Mouse (Mus musculus) right cerebral cortex, adult 2 months (tissue): ENCODE results near the gene Gm11563.
"Not testable (repeated sequence)": the region's sequence is repeated elsewhere in the genome, so short reads cannot be mapped to it uniquely, and the experiment has no call there.

Experiments
- DNase-seq, 2 experiments: peaks; one replicate each; pipeline ENCODE4 v3.0.0; 2021 to 2022; ENCODE audit warnings: low spot score in 2 of 2

Gene Gm11563

DNA sequence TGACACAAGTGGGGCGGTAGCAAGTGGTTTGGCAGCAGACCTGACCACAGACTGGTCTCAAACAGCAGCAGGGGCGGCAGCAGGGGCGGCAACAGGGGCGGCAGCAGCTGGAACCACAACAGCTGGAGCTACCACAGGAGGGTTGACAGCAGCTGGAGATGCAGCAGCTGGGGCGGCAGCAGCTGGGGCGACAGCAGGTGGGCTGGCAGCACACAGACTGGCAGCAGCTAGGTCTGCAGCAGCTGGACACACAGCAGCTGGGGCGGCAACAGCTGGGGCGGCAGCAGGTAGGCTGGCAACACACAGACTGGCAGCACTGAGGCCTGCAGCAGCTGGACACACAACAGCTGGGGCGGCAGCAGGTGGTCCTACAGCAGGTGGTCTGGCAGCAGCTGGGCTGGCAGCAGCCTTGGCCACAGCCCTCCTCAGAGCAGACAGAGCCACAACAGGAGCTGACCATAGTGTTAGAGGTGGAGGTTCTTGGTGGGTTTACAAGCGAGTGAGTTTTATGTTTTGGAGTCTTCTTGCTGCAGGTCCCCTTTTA, at the start of gene Gm11563:
Gm11563 (minus strand) TSS at position 494 of the 544 bp plus-strand sequence.
- not testable (repeated sequence) for DNase-seq

DNA sequence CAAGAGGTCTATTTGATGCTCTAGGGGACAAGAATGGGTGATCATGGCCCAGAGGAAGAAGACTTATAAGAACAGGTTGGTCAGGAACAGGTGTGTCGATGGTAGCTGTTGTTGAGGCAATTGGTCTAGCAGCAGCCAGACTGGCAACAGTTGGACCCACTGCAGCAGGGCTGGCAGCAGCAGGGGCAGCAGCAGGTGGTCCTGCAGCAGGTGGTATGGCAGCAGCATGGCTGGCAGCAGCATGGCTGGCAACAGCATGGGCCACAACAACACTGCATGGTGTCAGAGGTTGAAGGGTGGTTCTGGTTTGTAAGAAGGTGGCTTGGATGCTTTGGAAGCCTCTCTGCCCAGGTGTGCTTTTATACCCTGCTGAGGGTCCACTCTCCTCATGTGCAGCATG, 31.7 kb upstream of the Gm11563 start, which contains the start of gene Gm14190:
Gm14190 (minus strand) TSS at position 278 of the 400 bp plus-strand sequence.
- no peak for DNase-seq

DNA sequence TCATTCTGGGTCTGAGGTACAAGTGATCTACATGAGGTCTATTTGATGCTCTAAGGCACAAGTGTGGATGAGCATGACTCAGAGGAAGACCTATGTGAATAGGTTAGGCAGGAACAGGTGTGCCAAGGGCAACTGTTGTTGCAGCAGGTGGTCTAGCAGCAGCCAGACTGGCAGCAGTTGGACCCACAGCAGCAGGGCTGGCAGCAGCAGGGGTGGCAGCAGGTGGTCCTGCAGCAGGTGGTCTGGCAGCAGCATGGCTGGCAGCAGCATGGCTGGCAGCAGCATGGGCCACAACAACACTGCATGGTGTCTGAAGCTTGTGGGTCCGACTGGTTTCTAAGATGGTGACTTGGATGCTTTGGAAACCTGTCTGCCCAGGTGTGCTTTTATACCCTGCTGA, 26.5 kb upstream of the Gm11563 start:
- not testable (repeated sequence) for DNase-seq

DNA sequence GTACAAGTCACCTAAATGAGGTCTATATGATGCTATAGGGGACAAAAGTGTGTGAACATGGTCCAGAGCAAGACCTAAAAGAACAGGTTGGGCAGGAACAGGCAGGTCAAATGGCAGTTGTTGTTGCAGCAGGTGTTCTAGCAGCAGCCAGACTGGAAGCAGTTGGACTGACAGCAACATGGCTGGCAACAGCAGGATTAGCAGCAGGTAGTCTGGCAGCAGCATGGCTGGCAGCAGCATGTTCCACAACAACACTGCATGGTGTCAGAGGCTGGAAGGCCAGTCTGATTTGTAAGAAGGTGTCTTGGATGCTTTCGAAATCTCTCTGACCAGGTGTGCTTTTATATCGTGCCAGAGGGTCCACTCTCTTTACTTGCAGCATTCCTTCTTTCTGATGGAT, 24.7 kb upstream of the Gm11563 start:
- no peak for DNase-seq

DNA sequence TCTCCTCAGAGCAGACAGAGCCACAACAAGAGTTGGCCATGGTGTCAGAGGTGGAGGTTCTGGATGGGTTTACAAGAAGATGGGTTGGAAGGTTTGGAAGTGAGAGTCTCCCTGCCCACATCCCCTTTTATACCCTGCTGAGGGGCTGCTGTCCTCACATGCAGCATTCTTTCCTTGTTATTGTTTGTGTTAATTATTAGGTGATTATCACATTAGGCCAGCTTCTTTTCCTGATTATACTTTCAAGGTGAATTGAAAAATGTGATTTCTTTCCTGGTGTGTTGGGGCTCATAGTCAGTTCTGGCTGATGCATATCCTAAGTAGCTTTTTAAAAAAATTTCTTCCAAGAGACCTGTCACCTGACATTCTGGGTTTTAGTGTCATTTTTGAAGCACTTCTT, 7.1 kb upstream of the Gm11563 start, which contains the start of gene Krtap4-6:
Krtap4-6 (minus strand) TSS at position 101 of the 400 bp plus-strand sequence.
- DNase-seq, result no peak

DNA sequence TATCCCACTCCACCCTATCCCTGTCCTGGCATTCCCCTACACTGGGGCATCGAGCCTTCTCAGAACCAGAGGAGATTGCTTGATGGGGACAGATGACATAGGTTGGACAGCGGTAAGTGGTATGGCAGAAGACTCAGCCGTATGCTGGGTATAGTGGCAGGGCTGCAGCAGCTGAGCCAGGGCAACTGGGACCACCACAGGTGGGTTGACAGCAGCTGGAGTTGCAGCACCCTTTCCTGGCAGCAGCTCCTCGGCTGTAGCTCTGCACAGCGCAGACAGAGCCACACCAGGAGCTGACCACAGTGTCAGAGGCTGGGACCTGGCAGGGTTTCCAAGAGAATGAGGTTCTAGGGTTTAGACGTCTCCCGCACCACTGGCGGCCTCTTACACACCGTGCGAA, 4.0 kb upstream of the Gm11563 start:
- no peak for DNase-seq

DNA sequence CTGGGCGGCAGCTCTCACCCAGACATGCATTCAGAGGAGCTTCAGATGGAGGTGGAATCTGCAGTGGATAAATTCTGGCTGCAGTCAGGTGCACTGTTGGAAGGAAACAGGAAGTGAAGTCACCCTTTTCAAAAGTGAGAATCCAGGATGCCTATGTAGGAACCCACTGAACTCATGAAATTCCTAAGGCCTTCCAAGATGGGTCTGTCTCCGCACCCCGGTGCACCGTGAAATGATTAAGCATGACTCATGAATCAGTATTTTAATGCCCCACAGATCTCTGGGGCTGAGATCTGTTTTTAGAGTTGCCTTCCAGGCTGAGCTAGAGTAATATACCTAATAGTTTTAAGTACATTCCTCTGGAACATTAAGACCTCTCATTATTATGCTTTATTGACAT, 496 bp upstream of the Gm11563 start:
- no peak for DNase-seq

DNA sequence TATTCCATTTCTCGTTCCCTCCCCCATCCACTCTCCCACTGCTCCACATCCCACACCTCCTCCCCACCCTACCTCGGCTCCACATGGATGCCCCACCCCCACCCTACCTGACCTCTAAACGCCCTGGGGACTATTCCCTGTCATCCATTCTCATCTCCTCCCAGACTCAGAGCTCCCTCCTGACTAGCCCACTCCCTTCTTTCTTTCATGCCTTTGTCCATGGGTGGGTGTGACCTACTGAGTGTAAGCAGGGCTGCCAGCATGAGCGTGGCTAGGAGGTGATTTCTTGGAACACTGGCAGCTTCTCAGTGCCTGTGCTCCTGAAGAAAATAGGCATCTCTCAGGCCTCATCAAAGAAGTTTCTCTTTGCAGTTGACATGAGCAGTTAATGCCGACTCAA, 1.7 kb downstream of the Gm11563 start:
- DNase-seq, result no peak

DNA sequence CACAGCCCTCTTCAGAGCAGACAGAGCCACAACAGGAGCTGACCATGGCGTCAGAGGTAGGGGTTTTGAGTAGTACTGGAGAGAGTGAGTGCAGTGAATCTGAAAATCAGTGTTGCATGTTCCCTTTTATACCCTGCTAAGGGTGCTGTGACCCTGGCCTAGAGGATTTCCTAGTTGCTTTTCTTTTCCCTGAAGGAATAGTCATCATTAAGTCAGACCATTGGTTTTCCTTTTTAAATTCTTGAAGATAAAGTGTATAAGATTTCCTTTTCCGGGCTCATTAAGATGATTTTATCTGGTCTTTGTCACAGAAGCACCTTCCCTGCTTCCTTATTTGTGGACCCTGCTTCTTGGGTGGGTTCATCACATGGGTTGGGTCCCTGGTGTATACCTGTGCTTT, 8.6 kb downstream of the Gm11563 start, which contains the start of gene Gm11555:
Gm11555 (minus strand) TSS at position 101 of the 400 bp plus-strand sequence.
- DNase-seq, result no peak

DNA sequence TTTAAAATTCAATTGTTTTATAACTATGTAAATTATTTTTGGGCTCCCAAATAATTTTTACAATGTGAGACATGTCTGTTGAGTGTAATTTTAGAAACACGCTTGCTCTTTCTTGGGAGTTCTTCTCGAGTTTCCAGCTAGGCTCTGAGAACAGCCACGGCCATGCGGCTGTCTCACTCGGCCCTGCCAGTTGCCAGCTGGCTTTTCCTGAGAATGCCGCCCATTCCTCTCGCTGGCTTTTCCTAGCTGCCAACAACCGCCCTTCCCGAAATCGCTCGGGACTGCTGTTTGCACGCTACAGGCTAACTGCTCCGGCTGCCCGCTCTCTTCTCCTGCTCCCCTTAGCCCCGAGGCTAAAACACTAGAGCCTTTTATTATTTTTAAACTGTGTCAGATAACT, 12.3 kb downstream of the Gm11563 start:
- peak; percentile 13 to 19 for DNase-seq

DNA sequence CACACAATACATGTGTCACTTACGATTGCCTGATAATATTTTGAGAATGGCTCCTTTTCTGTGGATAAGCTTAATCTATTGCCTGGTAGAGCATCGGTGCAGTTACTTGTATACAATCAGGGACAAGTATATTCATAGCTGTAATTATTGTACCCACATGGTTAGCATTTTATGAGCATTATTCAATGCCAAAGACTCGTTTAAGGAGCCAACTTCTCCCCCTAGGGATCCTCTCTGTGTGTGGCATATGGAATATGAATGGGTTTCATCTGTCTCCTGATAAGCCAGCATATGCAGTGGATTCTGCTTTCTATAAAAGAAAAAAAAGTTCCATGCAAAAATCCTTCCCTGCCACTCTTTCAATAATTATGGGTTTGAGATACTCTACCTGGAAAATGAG, 14.4 kb downstream of the Gm11563 start:
- DNase-seq, result no peak

DNA sequence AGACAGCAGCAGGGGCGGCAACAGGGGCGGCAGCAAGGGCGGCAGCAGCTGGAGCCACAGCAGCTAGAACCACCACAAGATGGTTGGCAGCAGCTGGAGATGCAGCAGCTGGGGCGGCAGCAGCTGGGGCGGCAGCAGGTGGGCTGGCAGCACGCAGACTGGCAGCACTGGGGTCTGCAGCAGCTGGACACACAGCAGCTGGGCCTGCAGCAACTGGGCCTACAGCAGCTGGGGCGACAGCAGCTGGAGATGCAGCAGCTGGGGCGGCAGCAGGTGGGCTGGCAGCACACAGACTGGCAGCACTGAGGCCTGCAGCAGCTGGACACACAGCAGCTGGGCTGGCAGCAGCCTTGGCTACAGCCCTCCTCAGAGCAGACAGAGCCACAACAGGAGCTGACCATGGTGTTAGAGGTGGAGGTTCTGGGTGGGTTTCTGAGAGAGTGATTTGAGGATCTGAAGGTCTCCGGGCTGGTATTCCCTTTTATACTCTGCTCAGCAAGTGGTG, 15.1 kb downstream of the Gm11563 start, which contains the start of gene Krtap4-7:
Krtap4-7 (minus strand) TSS at position 455 of the 505 bp plus-strand sequence.
- not testable (repeated sequence) for DNase-seq

DNA sequence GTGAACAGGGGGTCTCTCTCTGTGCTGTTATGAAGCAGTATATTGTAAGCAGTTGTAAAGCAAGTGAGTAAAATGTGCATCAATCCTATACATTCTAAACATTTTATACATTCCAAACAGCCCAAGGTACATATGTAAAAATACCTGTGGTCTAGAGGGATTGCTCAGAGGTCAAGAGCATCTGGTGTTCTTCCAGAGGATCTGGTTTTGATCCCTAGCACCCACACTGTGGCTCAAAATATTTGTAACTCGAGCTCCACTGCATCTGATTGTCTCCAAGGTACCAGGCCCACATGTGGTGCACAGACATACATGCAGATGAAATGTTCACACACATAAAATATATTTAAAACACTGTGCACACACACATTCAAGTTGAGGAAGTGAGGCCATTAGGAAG, 17.8 kb downstream of the Gm11563 start:
- DNase-seq, result no peak

DNA sequence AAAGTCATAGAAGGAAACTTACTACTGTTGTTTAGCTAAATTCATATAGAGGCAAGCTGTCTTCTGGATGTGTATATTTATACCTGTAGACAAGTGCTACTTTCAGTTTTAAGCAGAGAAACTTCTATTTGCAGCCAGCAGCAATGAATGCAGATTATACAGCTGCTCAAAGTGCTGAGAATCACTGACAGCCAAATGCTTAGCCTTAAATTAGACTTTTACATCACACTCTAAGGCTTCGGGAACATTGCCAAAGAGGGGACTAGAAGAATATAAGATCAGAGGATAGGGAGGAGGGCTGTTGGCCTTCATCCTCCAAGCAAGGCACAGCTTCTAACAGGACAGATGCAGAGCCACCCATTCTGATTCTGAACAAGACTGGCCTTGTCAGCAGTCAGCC, 21.7 kb downstream of the Gm11563 start:
- no peak for DNase-seq

DNA sequence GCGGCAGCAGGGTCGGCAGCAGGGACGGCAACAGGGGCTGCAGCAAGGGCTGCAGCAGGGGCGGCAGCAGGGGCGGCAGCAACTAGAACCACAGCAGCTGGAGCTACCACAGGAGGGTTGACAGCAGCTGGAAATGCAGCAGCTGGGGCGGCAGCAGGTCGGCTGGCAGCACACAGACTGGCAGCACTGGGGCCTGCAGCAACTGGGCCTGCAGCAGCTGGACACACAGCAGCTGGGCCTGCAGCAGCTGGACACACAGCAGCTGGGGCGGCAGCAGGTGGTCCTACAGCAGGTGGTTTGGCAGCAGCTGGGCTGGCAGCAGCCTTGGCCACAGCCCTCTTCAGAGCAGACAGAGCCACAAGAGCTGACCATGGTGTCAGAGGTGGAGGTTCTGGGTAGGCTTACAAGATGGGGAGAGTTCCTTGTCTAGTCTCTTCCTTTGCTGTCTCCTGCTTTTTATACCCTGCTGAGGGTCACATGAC, 24.1 kb downstream of the Gm11563 start, which contains the start of gene Krtap4-2:
Krtap4-2 (minus strand) TSS at position 432 of the 482 bp plus-strand sequence.
- DNase-seq, result no peak

DNA sequence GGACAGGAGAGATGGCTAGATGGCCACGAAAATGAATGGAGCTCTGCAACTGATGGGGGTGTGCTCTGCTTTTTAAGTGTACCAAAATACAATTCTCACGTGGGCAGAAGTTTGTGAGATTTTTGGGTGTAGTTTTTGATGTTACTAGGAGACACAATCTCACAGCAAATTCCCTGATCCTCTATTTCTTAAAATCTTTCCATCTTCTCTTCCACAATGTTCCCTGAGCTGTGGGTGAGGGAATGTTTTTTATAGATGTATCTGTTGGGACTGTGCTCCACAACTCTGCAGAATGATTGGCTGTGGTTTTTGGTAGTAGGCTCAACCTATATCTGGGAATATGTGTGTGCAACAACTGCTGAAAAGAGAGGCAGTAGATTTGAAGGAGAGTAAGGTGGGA, 25.5 kb downstream of the Gm11563 start:
- peak in 1 of 2 experiments; percentile 15 for DNase-seq

DNA sequence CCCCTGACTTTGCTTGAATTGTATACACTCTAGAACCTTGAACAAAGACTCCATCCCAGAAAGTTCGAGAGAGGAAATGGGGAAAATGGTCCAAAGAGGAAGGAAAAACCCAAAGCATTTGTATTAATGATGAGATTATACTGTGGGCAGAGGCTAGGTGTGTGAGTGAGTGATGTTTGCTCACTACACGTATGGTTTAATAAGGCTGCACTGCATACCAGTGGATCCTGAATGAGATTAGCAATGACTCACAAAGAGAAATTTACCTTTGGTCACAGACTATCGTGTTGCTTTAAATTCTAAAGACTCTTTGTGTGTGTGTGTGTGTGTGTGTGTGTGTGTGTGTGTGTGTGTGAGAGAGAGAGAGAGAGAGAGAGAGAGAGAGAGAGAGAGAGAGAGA, 27.9 kb downstream of the Gm11563 start:
- DNase-seq, result no peak

DNA sequence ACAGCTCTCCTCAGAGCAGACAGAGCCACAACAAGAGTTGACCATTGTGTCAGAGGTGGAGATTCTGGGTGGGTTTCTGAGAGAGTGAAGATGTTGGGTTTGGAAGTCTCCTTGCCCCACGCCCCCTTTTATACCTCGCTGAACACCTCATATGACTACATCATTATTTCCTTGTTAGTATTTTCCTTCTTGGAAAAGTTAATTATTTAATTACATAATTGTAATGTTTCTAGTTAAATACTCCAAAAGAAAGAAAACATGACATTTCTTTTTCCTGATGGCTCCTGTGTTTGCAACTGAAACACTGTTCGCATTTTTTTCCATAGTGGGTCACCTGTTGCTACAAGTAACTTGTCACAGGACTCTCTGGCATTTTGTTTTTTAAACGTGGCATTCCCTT, 30.6 kb downstream of the Gm11563 start, which contains the start of gene Krtap4-1:
Krtap4-1 (minus strand) TSS at position 101 of the 400 bp plus-strand sequence.
- DNase-seq, result no peak

DNA sequence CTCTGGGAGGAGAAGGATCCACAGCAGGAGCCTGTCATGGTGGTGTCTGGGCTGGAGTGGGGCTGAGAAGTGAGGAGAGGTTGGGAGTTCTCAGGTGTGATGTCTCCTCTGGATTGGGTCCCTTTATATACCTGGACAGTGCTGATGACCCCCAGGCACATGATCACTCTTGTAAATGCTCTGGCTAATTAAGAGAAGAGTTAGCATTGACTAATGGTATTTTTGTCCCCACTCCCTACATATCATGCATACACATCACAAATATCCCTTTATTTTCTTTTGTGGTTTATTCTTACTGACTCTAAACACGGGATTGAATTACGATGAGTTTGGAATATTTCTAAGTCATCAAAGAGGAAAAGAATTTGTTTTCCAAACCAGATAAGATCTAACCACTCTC, 38.4 kb downstream of the Gm11563 start, which contains the start of gene Gm11562:
Gm11562 (minus strand) TSS at position 101 of the 400 bp plus-strand sequence.
- no peak for DNase-seq

DNA sequence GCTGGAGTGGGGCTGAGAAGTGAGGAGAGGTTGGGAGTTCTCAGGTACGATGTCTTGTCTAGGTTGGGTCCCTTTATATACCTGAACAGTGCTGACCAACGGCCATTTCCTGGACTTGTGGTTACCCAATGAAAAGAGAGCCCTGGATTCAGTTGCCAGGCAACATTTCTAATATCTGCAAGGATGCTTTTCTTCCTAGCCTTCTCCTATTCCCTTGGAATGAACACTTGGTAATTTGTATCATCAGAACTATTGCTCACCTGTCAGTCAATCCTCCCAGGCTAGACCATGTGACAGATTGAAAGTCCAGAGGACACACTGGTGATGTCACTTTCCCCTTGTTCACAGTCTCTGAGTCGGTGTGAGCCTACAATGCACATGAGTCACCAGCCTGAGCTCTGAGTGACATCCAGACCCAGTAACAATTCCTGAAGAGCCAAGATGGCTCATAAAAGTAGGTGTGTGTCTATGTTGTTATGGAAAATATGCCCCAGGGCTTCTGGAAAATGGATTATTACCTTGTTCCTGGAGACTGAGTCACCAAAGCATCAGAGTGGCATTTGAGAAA, 43.9 kb downstream of the Gm11563 start, which contains the start of gene Krtap2-4:
Krtap2-4 (minus strand) TSS at position 51 of the 568 bp plus-strand sequence.
- DNase-seq, result no peak

DNA sequence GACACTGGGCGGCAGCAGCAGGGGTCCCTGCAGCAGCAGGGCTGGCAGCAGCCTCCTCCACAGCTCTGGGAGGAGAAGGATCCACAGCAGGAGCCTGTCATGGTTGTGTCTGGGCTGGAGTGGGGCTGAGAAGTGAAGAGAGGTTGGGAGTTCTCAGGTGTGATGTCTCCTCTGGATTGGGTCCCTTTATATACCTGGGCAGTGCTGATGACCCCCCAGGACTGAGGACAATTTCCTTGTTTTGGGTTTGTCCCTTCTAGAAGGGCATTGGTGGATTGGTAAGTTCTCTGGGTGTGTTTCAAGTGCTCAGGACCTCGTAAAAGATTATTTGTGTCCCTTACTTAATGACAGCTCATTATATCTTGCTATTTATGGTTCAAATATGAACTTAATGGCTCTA, 48.7 kb downstream of the Gm11563 start, which contains the start of gene Gm11937:
Gm11937 (minus strand) TSS at position 101 of the 400 bp plus-strand sequence.
- DNase-seq, result not testable (repeated sequence)

DNA sequence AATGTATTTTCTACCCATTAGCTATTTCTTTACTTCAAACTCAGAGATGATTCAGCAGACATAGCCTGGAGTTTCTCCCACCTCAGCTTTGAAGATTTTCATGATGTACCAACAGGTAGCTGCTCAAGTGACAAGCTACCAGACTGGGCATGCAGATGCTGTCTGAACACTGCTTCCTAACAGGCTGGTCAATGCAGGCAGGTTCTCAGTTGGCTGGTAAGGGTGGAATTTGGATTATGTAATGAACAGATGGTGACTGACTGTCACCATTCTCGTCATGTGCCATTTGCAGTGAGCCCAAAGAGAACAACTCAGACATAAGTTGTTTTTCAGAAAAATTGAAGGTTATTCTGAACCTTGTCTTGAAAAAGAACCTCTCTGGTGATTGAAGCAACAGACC, 49.6 kb downstream of the Gm11563 start:
- peak; percentile 49 to 50 for DNase-seq
